Mouse (Mus musculus) bone marrow macrophage, adult 2 months (primary cell): ENCODE measurements around the gene Traf4.

Source experiments
- CTCF ChIP-seq: IDR thresholded peaks from 2 replicates; pipeline ENCODE4 v1.5.1; 2012; ENCODE audit warnings: low read depth, mild to moderate bottlenecking, low read length, moderate library complexity
- POLR2A ChIP-seq: IDR thresholded peaks from 2 replicates; pipeline ENCODE4 v1.6.1; 2012; ENCODE audit warnings: mild to moderate bottlenecking, low read depth, low read length, borderline replicate concordance

- TF ChIP-seq POLR2A (no peak), CTCF (no peak)
Observed at GRCm38 (mm10) chr11:78121176-78121575, 44.2 kb downstream of the Traf4 start.
